ENCODE assay signal across 13 mouse cellular contexts in the genomic region with DNA sequence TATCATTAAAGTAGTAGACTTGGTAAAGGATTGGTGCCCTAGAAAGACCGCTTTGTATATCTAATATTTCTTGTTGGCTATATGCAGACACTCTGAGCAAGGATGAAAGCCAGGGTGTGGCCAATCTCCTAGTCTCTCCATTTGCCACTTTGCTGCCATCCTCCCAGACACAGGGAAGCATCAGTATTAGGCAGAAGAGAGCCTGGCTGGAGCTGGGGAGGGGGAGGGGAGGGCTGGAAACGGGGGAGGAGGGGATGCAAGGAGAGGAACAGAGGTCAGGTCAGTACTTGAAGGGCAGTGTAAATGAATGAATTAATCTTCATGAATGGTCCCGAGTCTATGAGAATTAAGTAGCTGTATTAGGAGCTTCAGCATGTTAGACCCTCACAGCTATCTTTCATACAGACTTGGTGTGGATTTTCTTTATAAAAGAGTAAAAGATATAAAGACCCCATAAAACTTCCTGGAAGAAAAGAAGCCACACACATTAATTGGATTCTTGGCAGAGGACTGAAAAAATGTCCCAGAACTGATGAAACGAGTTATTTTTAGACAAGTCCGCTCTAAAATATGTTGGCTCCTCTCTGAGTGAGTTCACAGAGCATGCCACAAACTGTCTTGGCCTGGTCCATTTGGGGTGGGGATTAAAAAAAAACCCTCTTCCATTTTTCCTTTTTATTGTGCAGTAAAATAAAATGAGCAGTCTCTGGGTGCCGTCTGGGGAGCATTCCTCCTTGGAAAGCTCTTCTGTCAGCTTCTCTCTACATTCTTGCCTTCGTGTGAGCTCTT. TPM values are rescaled to one million over a fixed set of nuclear protein-coding genes. Genes with fewer than 3 reads are reported as not detected.
DNase-seq lines count a peak whose midpoint lies in the region; ATAC-seq and TF ChIP-seq lines count a peak whose summit lies in the region.
"Had no signal": no experiment of that assay in that cellular context is flagged by ENCODE, and none has a peak within 500 bp of the region (broad histone marks: within the 10 kb centered on the region; RNA-seq: fewer than 3 reads in every experiment).

No protein-coding gene starts in this region.

- no peak overlapping the region for H3K9ac ChIP-seq in heart, embryonic 13.5 days
- H3K9ac ChIP-seq in forebrain, embryonic 16.5 days (replicated peaks; ENCODE audit: low read depth, low read length) = no peak overlapping the region
- H3K9ac ChIP-seq: neural tube, embryonic 12.5 days had no signal

- in situ Hi-C loops in Patski (cut with MboI; ENCODE audit: low pct_unique_long_range_greater_than_20kb) = no loop called here

- H3K9me3 ChIP-seq in heart, embryonic 13.5 days = no peaks in the 10 kb centered on the region
- H3K9me3 ChIP-seq in forebrain, embryonic 16.5 days (ENCODE audit: control insufficient read depth, low read length) = no peaks in the 10 kb centered on the region
- H3K9me3 ChIP-seq: G1E; megakaryocyte, embryonic 14.5 days; neural tube, embryonic 12.5 days had no signal

- POLR2A ChIA-PET in Patski (lab: Charles Lee) = no interaction called here

- no peak for TF ChIP-seq CTCF in kidney, adult 2 months (conservative IDR thresholded peaks at IDR 0.05; ENCODE audit: insufficient read depth, insufficient read length, low read depth, low read length)
- no peak for TF ChIP-seq CTCF in Patski (IDR thresholded peaks at IDR 0.05)

- H3K4me3 ChIP-seq in kidney, adult 2 months (ENCODE audit: insufficient read depth, low read depth, low read length) = no peak overlapping the region
- H3K4me3 ChIP-seq in heart, embryonic 13.5 days = no peak overlapping the region
- H3K4me3 ChIP-seq in forebrain, embryonic 16.5 days (replicated peaks; ENCODE audit: low read length) = no peak overlapping the region
- H3K4me3 ChIP-seq: erythroblast, embryonic 14.5 days; megakaryocyte, embryonic 14.5 days; neural tube, embryonic 12.5 days had no signal

- no peaks in the 10 kb centered on the region for H3K36me3 ChIP-seq in kidney, adult 2 months (ENCODE audit: control insufficient read depth, insufficient read depth, low read length)
- no peaks in the 10 kb centered on the region for H3K36me3 ChIP-seq in heart, embryonic 13.5 days
- no peaks in the 10 kb centered on the region for H3K36me3 ChIP-seq in forebrain, embryonic 16.5 days (ENCODE audit: control insufficient read depth, insufficient read depth)
- H3K36me3 ChIP-seq: G1E; neural tube, embryonic 12.5 days had no signal

- 44% methylated on average over 7 of the region's 7 CpGs for WGBS in kidney, adult 2 months
- 37% methylated on average over 7 of the region's 7 CpGs for WGBS in heart, embryonic 13.5 days
- 49% methylated on average over 7 of the region's 7 CpGs for WGBS in forebrain, embryonic 16.5 days

- DNase-seq in kidney, adult 2 months = peak; percentile 58
- no peak for DNase-seq in kidney, adult 18-20 months
- peak; percentile 37 for DNase-seq in Patski (ENCODE audit: low read depth, low spot score)
- DNase-seq in kidney, postnatal 14 days = peak; percentile 48
- DNase-seq in right cerebral cortex, postnatal 14 days = no peak
- DNase-seq in urinary bladder, postnatal 14 days (ENCODE audit: low spot score) = no peak
- DNase-seq: cerebellum, adult 8-10 months had no signal

- CTCF ChIA-PET in Patski (lab: Charles Lee) = interaction anchor here (1.0 kb wide), 1 partner anchor 12 kb away, joined by 3 read pairs; no protein-coding TSS in a partner anchor

- H3K4me2 ChIP-seq in heart, embryonic 13.5 days = peak overlapping the region; percentile 22
- H3K4me2 ChIP-seq in forebrain, embryonic 16.5 days (ENCODE audit: low read length) = no peak overlapping the region
- H3K4me2 ChIP-seq: neural tube, embryonic 12.5 days had no signal

- no peaks in the 10 kb centered on the region for H3K4me1 ChIP-seq in kidney, adult 2 months (ENCODE audit: control insufficient read depth, insufficient read depth, low read length)
- peaks cover 13% of the 10 kb centered on the region for H3K4me1 ChIP-seq in heart, embryonic 13.5 days
- H3K4me1 ChIP-seq in forebrain, embryonic 16.5 days (replicated peaks; ENCODE audit: control insufficient read depth, insufficient read depth, low read length) = no peaks in the 10 kb centered on the region

- peak overlapping the region; percentile 2; the same call in 1 of the 2 replicates for H3K27ac ChIP-seq in kidney, adult 2 months (ENCODE audit: insufficient read depth, low read depth, low read length)
- H3K27ac ChIP-seq in heart, embryonic 13.5 days (replicated peaks) = peak overlapping the region; percentile 67
- H3K27ac ChIP-seq in forebrain, embryonic 16.5 days (ENCODE audit: low read length) = no peak overlapping the region
- H3K27ac ChIP-seq: neural tube, embryonic 12.5 days had no signal

- no peak for TF ChIP-seq POLR2A in kidney, adult 2 months (IDR thresholded peaks at IDR 0.05; ENCODE audit: low read depth, low read length)

- H3K27me3 ChIP-seq in kidney, adult 2 months (replicated peaks; ENCODE audit: control insufficient read depth, insufficient read depth, low read length) = no peaks in the 10 kb centered on the region
- no peaks in the 10 kb centered on the region for H3K27me3 ChIP-seq in Patski
- no peaks in the 10 kb centered on the region for H3K27me3 ChIP-seq in heart, embryonic 13.5 days (replicated peaks)
- H3K27me3 ChIP-seq in forebrain, embryonic 16.5 days (replicated peaks; ENCODE audit: control insufficient read depth, insufficient read depth, low read length) = no peaks in the 10 kb centered on the region
- H3K27me3 ChIP-seq: neural tube, embryonic 12.5 days had no signal

- no peak for ATAC-seq in Patski
- ATAC-seq in heart, embryonic 13.5 days (ENCODE audit: extremely low read depth, insufficient number of reproducible peaks, low FRiP score, low TSS enrichment) = no peak
- no peak for ATAC-seq in forebrain, embryonic 16.5 days

RNA-seq across cellular contexts. Expression of gene Nedd9, which starts 23.7 kb away (rescaled TPM):
- polyA plus RNA-seq in kidney, adult 2 months (2012; rRNA removed) = 24.0 and 24.7 TPM in 2 replicates
- polyA plus RNA-seq in Patski (2021) = 21.2 TPM
- polyA plus RNA-seq in heart, embryonic 13.5 days (2015; fragmentation: Nextera tagmentation; extraction: Ambion mirVana) = 18.5 and 19.3 TPM in 2 replicates
- 23.0 and 26.4 TPM in 2 replicates for polyA plus RNA-seq in forebrain, embryonic 16.5 days (2015; fragmentation: Nextera tagmentation; extraction: Ambion mirVana)
- polyA plus RNA-seq: erythroblast, embryonic 14.5 days; G1E had no signal

Comparison
In these comparisons a context has a peak if more than half of its experiments do, and no peak if none do; other contexts are left out.
1. DNase-seq: peak in kidney, adult 2 months (single experiment), Patski (single experiment) and kidney, postnatal 14 days (single experiment); none in kidney, adult 18-20 months (single experiment), right cerebral cortex, postnatal 14 days (single experiment) and urinary bladder, postnatal 14 days (single experiment).